Mouse (Mus musculus): ENCODE data around the gene Gm42791.

The Gm42791 gene

GRCm38 (mm10) chr5:148994706-148995414 lies at the start of gene Gm42791:
TSS of gene Gm42791 (minus strand) at chr5:148995147.
- peak; percentile 58 to 77 for DNase-seq

DNA sequence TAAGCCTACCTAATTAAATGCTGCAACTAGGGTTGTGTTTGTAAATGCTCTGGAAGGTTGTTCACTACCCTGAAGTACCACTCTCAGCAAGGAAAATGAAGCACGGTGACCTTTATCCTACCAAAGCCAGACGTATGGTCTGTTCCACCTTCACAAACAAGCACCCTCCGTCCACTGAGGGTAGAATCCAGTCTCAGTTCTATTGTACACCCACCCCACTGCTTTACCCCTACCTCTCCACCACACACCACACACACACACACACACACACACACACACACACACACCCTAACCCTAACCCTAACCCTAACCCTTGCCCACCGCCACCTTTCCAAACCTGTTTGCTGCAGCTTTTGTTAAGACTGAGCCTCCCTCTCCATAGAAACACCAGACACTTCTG lies 49.1 kb upstream of the Gm42791 start:
- DNase-seq = no peak

DNA sequence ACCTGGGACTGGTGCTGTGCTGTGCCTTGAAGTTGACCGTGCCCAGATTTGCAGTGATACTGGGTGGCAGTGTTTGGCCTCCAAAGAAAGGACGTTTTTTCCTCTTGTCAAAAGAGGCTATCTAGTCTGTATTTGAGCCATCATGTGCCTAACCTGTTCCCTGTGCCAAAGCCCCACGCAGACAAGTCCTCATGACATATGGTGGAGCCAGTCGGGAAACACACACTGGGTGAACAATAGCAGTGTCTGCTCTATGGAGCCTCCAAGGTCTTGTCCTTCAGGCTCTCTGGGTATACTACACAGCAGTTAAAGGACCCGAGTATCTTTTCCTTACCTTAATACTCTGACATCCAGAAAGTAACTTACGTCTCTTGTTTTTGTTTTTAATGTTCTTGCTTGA lies 48.3 kb upstream of the Gm42791 start:
- DNase-seq = no peak

GRCm38 (mm10) chr5:149039825-149040224 lies 44.9 kb upstream of the Gm42791 start:
- no peak for DNase-seq

DNA sequence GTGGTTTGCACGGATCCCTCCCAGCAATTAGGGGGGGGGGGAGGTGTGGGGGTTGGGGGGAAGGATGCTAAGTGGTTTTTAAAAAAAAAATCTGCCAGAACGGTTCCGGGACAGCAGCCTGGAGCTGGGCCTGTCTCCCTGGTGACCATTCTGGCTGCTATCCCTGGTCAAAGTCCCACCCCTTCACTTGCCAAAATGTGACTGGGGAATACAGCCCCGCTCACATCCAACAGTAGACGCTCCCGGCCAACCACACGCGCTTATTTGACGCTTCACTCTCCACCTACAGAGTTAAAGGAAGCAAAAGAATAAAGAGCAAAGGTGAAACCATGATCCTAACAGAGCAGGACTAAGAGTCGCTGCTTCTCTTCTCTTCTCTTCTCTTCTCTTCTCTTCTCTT lies 42.8 kb upstream of the Gm42791 start:
- DNase-seq = no peak

- DNase-seq = no peak
Measured at GRCm38 (mm10) chr5:149036920-149037319, 42.0 kb upstream of the Gm42791 start.

GRCm38 (mm10) chr5:149032438-149032837 lies 37.5 kb upstream of the Gm42791 start:
- DNase-seq = no peak

- DNase-seq = peak; percentile 52 to 64
Measured at GRCm38 (mm10) chr5:149031199-149031750, 36.3 kb upstream of the Gm42791 start.

DNA sequence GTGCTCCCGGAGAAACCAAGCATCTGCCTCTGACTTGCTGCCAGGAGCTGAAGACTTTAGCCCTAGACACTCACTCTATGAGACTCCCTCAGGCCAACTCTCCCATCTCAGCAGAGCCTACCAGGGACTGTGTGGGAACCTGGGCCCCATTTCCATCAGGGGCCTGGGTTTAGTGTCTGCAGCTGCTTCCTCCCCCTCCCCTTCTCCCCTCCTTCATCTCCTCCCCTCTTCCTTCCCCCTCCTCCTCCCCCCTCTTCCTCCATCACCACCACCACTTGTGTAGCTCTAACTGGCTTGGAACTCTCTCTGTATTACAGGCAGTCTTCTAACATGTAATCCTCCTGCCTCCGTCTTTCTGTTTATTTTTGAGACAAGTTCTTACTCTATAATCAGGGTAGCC lies 35.2 kb upstream of the Gm42791 start:
- DNase-seq = no peak

GRCm38 (mm10) chr5:149028394-149028793 lies 33.4 kb upstream of the Gm42791 start:
- DNase-seq = no peak

- no peak for DNase-seq
Measured at GRCm38 (mm10) chr5:149027389-149027788, 32.4 kb upstream of the Gm42791 start.

DNA sequence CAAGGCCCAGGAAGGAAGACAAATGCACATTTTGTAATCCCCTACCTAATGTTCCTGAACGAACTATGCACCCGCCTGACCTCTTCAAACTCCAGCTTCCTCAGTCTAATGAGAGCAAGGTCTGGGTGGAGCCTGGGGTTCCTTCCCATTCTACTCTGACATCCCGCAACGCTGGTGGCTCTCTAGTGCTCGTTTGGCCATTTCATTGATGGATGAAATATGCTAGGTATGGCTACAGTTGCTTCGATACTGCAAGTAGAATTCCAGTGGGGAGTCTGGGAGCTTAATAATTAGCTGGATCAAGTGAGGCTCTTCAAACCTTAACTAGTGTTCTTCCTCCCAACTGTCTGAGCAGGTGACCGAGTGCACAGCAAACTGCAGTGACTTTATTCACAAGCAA lies 26.2 kb upstream of the Gm42791 start:
- no peak for DNase-seq

- no peak for DNase-seq
Measured at GRCm38 (mm10) chr5:149020681-149021062, 25.7 kb upstream of the Gm42791 start.

DNA sequence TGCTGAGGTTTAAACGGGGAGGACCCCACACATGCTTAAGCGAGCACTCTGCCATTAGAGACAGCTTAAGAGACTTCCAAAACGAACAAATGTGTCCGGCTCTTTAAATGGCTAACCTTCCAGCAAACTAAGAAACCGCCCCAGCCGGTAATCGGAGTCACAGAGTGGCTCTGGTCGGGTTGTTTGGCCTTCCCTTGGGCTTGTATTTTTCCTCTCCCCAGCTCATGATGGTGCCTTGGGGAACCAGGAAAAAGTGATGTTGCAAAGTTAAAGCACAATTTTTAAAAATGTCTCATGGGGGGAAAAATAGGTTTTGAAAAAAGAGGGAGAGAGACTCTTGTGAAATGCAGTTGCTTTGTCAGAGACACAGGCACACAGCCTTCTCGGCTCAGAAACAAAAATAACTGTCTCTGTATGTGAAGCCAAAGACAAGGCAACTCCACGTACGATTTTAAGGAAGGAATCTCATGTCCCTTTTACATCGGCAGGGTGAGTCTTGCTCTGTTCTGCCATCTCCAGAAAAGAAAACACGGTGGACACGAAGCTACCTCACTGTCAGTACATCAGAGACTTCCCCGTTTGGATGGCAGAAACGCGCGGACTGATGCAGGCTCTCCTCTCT lies 25.2 kb upstream of the Gm42791 start:
- DNase-seq = no peak

- DNase-seq = no peak
Measured at GRCm38 (mm10) chr5:149017666-149018415, 22.9 kb upstream of the Gm42791 start.

GRCm38 (mm10) chr5:149017181-149017580 lies 22.2 kb upstream of the Gm42791 start:
- no peak for DNase-seq

DNA sequence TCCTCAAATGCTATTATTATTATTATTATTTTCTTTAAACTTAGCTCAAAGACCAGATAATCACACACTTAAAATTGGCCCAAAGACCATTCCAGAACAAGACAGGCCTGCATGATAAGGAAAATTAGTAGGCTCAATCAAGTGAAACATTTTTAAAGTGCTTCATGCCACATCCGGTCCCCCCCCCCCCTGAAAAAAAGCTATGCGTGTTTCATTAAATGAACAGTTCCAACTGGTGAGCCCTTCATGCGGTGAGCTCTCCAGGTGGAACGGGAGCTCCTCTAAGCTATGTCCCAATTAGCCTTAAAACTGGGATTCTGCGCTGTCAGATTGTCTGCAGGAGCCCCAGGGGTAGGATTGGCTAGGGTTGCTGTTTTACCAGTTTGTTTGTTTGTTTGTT lies 21.3 kb upstream of the Gm42791 start:
- DNase-seq = no peak

DNA sequence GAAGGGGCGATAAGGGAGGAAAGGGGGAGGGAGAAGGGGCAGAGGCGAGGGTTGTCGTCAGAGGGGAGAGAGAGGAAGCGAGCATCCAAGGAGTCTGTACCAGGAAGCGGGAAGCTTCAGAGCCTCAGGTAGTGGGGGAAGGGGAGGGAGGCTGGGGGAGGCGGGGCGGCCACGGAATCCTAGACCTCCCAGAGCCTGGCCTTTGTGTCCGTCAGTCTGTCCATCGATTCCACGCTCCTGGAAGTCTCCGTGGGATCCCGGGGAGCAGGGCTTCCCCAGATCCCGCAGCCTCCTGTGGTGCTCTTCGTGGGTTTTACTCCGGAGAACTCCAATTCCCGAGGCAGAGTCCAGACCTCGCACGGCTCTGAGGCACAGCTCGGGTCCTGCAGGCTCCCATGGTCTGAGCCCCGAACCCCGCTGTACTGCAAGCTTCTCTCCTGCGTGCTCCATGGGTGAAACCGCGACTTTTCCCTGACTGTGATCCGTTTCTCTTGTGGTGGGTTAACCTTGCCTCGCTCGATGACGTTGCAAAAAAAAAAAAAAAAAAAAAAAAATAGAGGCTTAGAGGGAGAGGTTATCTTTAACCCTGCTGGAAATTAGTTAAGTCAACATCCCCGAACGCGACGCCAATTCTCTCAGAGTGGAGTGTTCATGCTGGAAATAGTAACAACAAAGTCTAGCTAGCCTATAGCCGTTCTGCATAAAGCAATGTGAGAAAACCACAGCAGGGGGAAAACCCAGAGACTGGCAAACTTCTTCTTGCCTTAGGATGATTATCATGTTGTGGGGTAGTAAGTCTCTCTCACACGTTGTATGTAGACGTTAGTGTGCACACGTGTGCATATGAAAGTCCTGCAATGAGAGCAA lies 20.6 kb upstream of the Gm42791 start:
- peak in 1 of 2 experiments; percentile 32 for DNase-seq

- DNase-seq = peak; percentile 21 to 31
Measured at GRCm38 (mm10) chr5:149014600-149015268, 19.8 kb upstream of the Gm42791 start.

- DNase-seq = no peak
Measured at GRCm38 (mm10) chr5:149013817-149014508, 19.0 kb upstream of the Gm42791 start.

- no peak for DNase-seq
Measured at GRCm38 (mm10) chr5:149009111-149009510, 14.2 kb upstream of the Gm42791 start.

Data from spleen, adult 18-20 months (tissue).